Mouse (Mus musculus): ENCODE results near the gene Nipal1. TPM values are rescaled to one million over a fixed set of nuclear protein-coding genes. Genes with fewer than 3 reads are reported as not detected.

The Nipal1 gene
- 0.80 and 0.91 TPM in 2 replicates for polyA plus RNA-seq (2014; fragmentation: Nextera tagmentation; extraction: Ambion mirVana)

DNA sequence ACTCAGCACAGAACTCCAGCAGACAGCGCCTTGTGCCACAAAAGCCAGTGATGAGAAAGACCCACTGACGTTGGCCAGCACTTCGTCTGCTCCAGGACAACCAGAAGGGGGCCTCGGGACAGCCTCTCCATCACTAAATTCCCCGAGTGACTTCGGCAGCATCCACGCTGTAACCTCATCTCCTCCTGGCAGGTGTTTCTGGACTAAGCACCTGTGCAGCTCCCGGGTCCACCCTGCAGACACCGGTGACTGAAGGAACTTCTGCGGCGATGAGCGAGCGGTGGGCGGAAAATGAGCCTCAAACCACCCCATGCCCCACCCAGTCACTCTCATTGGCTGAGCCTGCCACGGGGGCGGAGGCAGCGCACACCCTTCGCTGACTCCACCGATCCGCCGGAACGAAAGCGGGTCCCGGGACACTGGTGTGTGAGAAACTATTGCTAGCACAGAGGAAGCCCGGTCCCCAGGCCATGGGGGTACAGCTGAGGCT lies at the start of gene Nipal1:
Nipal1 (plus strand) TSS at position 378 of the 490 bp plus-strand sequence.
- no peaks in the 10 kb centered on the region for H3K36me3 ChIP-seq (replicated peaks; ENCODE audit: control insufficient read depth, insufficient read depth, low read depth, low read length)
- peak within 1 kb of the TSS; percentile 92 for H3K4me2 ChIP-seq (ENCODE audit: low read depth, low read length)
- 0% methylated on average over 25 of the region's 25 CpGs for WGBS
- peak within 1 kb of the TSS; percentile 44 for H3K4me3 ChIP-seq (ENCODE audit: low read depth, low read length)
- no peaks in the 10 kb centered on the region for H3K9me3 ChIP-seq (replicated peaks; ENCODE audit: control insufficient read depth, low read length)
- ATAC-seq (replicated peaks; ENCODE audit: insufficient number of reproducible peaks, low FRiP score, low TSS enrichment, low read depth) (peak; percentile 92), DNase-seq (ENCODE audit: low spot score) (peak; percentile 86)
- no peaks in the 10 kb centered on the region; the same call in 1 of the 2 replicates for H3K4me1 ChIP-seq (ENCODE audit: control insufficient read depth, insufficient read depth, low read length)
- H3K9ac ChIP-seq (replicated peaks; ENCODE audit: low read length) = no peak within 1 kb of the TSS
- H3K27me3 ChIP-seq (ENCODE audit: control insufficient read depth, insufficient read depth, low read length) = no peaks in the 10 kb centered on the region
- H3K27ac ChIP-seq (replicated peaks; ENCODE audit: low read depth, low read length) = no peak within 1 kb of the TSS

DNA sequence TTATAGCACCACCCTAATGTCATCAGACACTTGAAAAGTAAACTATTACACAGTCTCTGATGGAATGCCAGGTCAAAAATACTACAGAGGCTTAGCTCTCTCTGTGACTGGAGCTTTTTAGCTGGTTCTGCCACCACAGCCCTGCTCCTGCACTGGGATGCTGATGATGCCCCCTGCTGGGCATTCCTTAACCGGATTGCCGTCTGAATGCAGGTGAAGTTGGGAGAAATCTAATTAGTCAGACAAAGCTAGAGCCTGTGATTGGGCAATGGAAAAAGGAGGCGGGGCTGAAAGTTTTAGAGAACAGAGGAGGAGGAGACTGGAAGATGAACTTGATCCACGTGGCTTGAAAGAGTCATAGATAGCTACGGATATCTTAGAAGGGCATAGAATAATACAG lies 46.6 kb upstream of the Nipal1 start:
- no peak overlapping the region for H3K4me2 ChIP-seq (ENCODE audit: low read depth, low read length)
- H3K36me3 ChIP-seq (replicated peaks; ENCODE audit: control insufficient read depth, insufficient read depth, low read depth, low read length) = no peaks in the 10 kb centered on the region
- H3K9ac ChIP-seq (replicated peaks; ENCODE audit: low read length) = no peak overlapping the region
- H3K9me3 ChIP-seq (replicated peaks; ENCODE audit: control insufficient read depth, low read length) = no peaks in the 10 kb centered on the region
- no peaks in the 10 kb centered on the region for H3K27me3 ChIP-seq (ENCODE audit: control insufficient read depth, insufficient read depth, low read length)
- WGBS = 13% methylated on average over 5 of the region's 5 CpGs
- no peaks in the 10 kb centered on the region for H3K4me1 ChIP-seq (ENCODE audit: control insufficient read depth, insufficient read depth, low read length)
- ATAC-seq (replicated peaks; ENCODE audit: insufficient number of reproducible peaks, low FRiP score, low TSS enrichment, low read depth) (peak; percentile 44; the same call in 1 of the 2 replicates), DNase-seq (ENCODE audit: low spot score) (peak; percentile 66)
- H3K4me3 ChIP-seq (ENCODE audit: low read depth, low read length) = no peak overlapping the region
- H3K27ac ChIP-seq (replicated peaks; ENCODE audit: low read depth, low read length) = no peak overlapping the region

DNA sequence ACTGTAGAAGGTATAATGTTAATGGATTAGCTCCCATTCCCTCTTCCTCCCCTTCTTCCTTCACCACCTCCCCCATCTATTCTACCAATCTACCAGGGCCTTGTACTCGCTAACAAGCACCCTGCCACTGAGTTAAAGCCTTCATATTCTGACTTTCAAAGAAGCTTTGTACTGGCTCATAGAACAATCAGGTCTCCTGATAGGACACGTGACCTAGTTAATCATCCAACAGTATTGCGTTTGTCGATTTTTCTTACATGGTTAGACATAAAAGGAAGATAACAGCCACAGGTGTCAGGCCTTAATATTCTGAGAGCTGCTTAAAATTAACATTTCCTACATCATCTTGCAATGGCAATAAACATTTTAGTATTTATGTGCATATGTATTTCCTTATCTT lies 44.5 kb upstream of the Nipal1 start:
- Histone ChIP-seq H3K9me3 (replicated peaks; ENCODE audit: control insufficient read depth, low read length) (no peaks in the 10 kb centered on the region), H3K27ac (replicated peaks; ENCODE audit: low read depth, low read length) (no peak overlapping the region), H3K9ac (replicated peaks; ENCODE audit: low read length) (no peak overlapping the region), H3K4me3 (ENCODE audit: low read depth, low read length) (no peak overlapping the region), H3K36me3 (replicated peaks; ENCODE audit: control insufficient read depth, insufficient read depth, low read depth, low read length) (no peaks in the 10 kb centered on the region), H3K4me2 (ENCODE audit: low read depth, low read length) (no peak overlapping the region), H3K4me1 (ENCODE audit: control insufficient read depth, insufficient read depth, low read length) (no peaks in the 10 kb centered on the region), H3K27me3 (ENCODE audit: control insufficient read depth, insufficient read depth, low read length) (no peaks in the 10 kb centered on the region)
- no peak for ATAC-seq (replicated peaks; ENCODE audit: insufficient number of reproducible peaks, low FRiP score, low TSS enrichment, low read depth)
- WGBS = 93% methylated on average over 4 of the region's 4 CpGs
- DNase-seq (ENCODE audit: low spot score) = no peak

DNA sequence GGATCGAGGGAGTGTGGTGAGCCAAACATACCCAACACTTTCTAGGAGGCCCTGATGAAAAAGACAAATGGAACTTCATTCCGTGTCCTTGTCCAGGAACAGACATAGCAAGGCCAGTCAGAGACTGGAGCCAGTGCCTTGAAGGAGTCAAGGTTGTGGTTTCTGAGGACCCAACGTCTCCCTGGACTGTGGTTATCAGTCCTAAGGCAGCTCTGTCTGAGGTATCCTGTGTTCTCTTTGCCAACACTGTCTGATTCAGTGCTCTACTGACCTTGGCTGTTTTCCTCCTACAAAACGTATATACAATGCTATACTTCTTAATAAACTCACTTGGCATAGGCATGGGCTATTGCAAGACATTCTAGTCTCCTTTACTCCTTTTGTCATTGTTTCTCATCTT lies 30.2 kb upstream of the Nipal1 start:
- Histone ChIP-seq H3K4me3 (ENCODE audit: low read depth, low read length) (no peak overlapping the region), H3K4me1 (ENCODE audit: control insufficient read depth, insufficient read depth, low read length) (no peaks in the 10 kb centered on the region), H3K27me3 (ENCODE audit: control insufficient read depth, insufficient read depth, low read length) (no peaks in the 10 kb centered on the region), H3K9ac (replicated peaks; ENCODE audit: low read length) (no peak overlapping the region), H3K27ac (replicated peaks; ENCODE audit: low read depth, low read length) (no peak overlapping the region), H3K36me3 (replicated peaks; ENCODE audit: control insufficient read depth, insufficient read depth, low read depth, low read length) (no peaks in the 10 kb centered on the region), H3K4me2 (ENCODE audit: low read depth, low read length) (no peak overlapping the region), H3K9me3 (replicated peaks; ENCODE audit: control insufficient read depth, low read length) (no peaks in the 10 kb centered on the region)
- ATAC-seq (replicated peaks; ENCODE audit: insufficient number of reproducible peaks, low FRiP score, low TSS enrichment, low read depth) = no peak
- 77% methylated on average over 4 of the region's 4 CpGs for WGBS
- DNase-seq (ENCODE audit: low spot score) = no peak

DNA sequence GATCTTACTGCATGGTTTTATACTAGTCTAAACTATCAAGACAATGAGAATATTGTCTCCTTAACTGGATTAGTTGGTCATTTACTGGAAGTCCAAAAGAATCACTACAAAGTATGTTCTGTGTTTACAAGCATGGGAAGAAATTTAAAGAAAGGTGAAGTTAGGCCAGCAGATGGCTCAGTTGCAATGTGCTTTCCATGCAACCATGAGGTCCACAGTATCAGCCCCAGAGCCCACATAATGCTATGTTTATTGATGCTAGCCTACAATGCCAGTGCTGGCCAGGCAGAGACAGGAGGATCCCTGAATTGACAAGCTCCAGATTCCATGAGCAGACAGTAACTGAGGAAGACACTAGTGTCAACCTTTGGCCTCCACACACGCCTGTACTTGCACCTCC lies 26.6 kb upstream of the Nipal1 start:
- H3K9me3 ChIP-seq (replicated peaks; ENCODE audit: control insufficient read depth, low read length) = no peaks in the 10 kb centered on the region
- DNase-seq (ENCODE audit: low spot score) (no peak), ATAC-seq (replicated peaks; ENCODE audit: insufficient number of reproducible peaks, low FRiP score, low TSS enrichment, low read depth) (no peak)
- no peak overlapping the region for H3K27ac ChIP-seq (replicated peaks; ENCODE audit: low read depth, low read length)
- H3K4me1 ChIP-seq (ENCODE audit: control insufficient read depth, insufficient read depth, low read length) = no peaks in the 10 kb centered on the region
- H3K4me3 ChIP-seq (ENCODE audit: low read depth, low read length) = no peak overlapping the region
- WGBS = 79% methylated on average over 1 of the region's 1 CpGs
- no peaks in the 10 kb centered on the region for H3K27me3 ChIP-seq (ENCODE audit: control insufficient read depth, insufficient read depth, low read length)
- no peaks in the 10 kb centered on the region for H3K36me3 ChIP-seq (replicated peaks; ENCODE audit: control insufficient read depth, insufficient read depth, low read depth, low read length)
- no peak overlapping the region for H3K4me2 ChIP-seq (ENCODE audit: low read depth, low read length)
- no peak overlapping the region for H3K9ac ChIP-seq (replicated peaks; ENCODE audit: low read length)

DNA sequence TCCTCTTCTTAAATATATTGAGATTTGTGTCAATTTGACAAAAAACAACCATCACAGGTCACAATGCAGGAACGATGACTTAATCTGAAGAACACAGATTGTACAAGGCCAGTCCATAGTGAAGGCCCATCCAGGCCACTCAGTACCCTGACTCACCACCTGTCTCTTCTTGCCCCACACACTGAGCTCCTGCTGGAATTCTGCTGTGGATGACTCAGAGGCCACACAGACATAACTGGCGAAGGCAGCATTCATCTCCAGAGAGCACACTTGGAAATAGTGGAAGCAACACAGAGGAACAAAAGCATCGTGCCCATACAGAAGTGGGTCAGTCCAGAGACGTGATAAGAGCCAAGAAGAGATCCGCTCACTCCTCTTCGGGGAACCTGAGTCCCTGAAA lies 17.6 kb upstream of the Nipal1 start:
- DNase-seq (ENCODE audit: low spot score) (no peak), ATAC-seq (replicated peaks; ENCODE audit: insufficient number of reproducible peaks, low FRiP score, low TSS enrichment, low read depth) (no peak)
- H3K4me1 ChIP-seq (ENCODE audit: control insufficient read depth, insufficient read depth, low read length) = no peaks in the 10 kb centered on the region
- no peak overlapping the region for H3K27ac ChIP-seq (replicated peaks; ENCODE audit: low read depth, low read length)
- H3K9me3 ChIP-seq (replicated peaks; ENCODE audit: control insufficient read depth, low read length) = no peaks in the 10 kb centered on the region
- no peaks in the 10 kb centered on the region for H3K36me3 ChIP-seq (replicated peaks; ENCODE audit: control insufficient read depth, insufficient read depth, low read depth, low read length)
- H3K27me3 ChIP-seq (ENCODE audit: control insufficient read depth, insufficient read depth, low read length) = no peaks in the 10 kb centered on the region
- H3K4me2 ChIP-seq (ENCODE audit: low read depth, low read length) = no peak overlapping the region
- 90% methylated on average over 6 of the region's 6 CpGs for WGBS
- no peak overlapping the region for H3K4me3 ChIP-seq (ENCODE audit: low read depth, low read length)
- no peak overlapping the region for H3K9ac ChIP-seq (replicated peaks; ENCODE audit: low read length)

DNA sequence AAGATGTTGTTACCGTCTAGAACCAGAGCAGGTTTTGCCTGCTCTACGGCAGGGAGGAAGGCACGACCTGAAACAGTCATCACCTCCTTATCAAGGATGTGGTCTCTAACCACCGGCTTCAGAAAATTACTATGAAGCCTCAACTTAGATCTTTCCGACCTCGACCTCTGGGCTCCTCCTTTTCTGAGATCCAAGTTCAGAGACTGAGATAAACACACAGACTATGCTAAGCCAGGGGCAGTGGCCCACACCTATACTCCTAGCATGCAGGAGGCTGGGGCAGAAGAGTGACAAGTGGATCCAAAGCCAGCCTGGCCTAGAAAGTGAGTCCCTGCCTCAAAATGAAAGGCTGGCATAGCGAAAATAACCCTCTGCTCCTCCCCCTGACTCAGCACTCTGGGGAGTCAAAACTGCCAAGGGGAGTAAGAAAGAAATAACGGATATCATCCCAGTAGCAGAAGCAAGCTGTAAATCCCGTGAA lies 12.8 kb upstream of the Nipal1 start:
- no peaks in the 10 kb centered on the region for H3K9me3 ChIP-seq (replicated peaks; ENCODE audit: control insufficient read depth, low read length)
- no peak for DNase-seq (ENCODE audit: low spot score)
- ATAC-seq (replicated peaks; ENCODE audit: insufficient number of reproducible peaks, low FRiP score, low TSS enrichment, low read depth) = no peak
- no peaks in the 10 kb centered on the region for H3K27me3 ChIP-seq (ENCODE audit: control insufficient read depth, insufficient read depth, low read length)
- WGBS = 82% methylated on average over 9 of the region's 9 CpGs
- H3K4me2 ChIP-seq (ENCODE audit: low read depth, low read length) = no peak overlapping the region
- H3K27ac ChIP-seq (replicated peaks; ENCODE audit: low read depth, low read length) = no peak overlapping the region
- H3K9ac ChIP-seq (replicated peaks; ENCODE audit: low read length) = no peak overlapping the region
- no peaks in the 10 kb centered on the region for H3K4me1 ChIP-seq (ENCODE audit: control insufficient read depth, insufficient read depth, low read length)
- no peaks in the 10 kb centered on the region for H3K36me3 ChIP-seq (replicated peaks; ENCODE audit: control insufficient read depth, insufficient read depth, low read depth, low read length)
- no peak overlapping the region for H3K4me3 ChIP-seq (ENCODE audit: low read depth, low read length)

DNA sequence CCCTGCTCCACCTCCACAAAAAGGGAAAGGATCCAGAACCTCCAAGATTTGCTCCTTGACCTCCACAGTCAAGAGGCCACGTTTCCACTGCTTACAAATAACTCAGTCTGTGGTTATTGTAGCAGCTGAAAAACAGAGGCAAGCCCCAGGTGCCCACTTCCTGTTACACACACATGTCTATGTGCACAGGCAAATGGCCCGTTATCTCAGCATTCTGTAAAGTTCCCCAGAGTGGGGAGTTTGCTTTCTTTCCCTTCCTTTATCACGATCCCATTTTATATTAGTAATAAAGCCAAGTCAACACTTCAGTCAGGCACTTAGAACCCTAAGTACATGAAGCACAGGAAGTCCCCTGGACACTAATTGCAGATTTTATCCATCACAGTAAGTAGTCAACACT lies 11.5 kb upstream of the Nipal1 start:
- Histone ChIP-seq H3K4me2 (ENCODE audit: low read depth, low read length) (no peak overlapping the region), H3K27me3 (ENCODE audit: control insufficient read depth, insufficient read depth, low read length) (no peaks in the 10 kb centered on the region), H3K36me3 (replicated peaks; ENCODE audit: control insufficient read depth, insufficient read depth, low read depth, low read length) (no peaks in the 10 kb centered on the region), H3K9me3 (replicated peaks; ENCODE audit: control insufficient read depth, low read length) (no peaks in the 10 kb centered on the region), H3K4me3 (ENCODE audit: low read depth, low read length) (no peak overlapping the region), H3K4me1 (ENCODE audit: control insufficient read depth, insufficient read depth, low read length) (no peaks in the 10 kb centered on the region), H3K27ac (replicated peaks; ENCODE audit: low read depth, low read length) (no peak overlapping the region), H3K9ac (replicated peaks; ENCODE audit: low read length) (no peak overlapping the region)
- ATAC-seq (replicated peaks; ENCODE audit: insufficient number of reproducible peaks, low FRiP score, low TSS enrichment, low read depth) = no peak
- no peak for DNase-seq (ENCODE audit: low spot score)
- WGBS = 67% methylated on average over 3 of the region's 3 CpGs
